Mouse (Mus musculus) CD4-positive helper T cell, adult 2 months (primary cell): ENCODE data around the gene Thoc2.
"Not testable (repeated sequence)": the region's sequence is repeated elsewhere in the genome, so short reads cannot be mapped to it uniquely, and the experiment has no call there.

ENCODE experiments used
- DNase-seq: peaks from one replicate; pipeline ENCODE4 v3.0.0-alpha.2; 2012; ENCODE audit warnings: low read depth, missing footprints, low spot score

Gene Thoc2

GRCm38 (mm10) chrX:41920574-41920973 is at the start of gene Thoc2:
Thoc2 (minus strand) TSS chrX:41920674.
- DNase-seq, result no peak

DNA sequence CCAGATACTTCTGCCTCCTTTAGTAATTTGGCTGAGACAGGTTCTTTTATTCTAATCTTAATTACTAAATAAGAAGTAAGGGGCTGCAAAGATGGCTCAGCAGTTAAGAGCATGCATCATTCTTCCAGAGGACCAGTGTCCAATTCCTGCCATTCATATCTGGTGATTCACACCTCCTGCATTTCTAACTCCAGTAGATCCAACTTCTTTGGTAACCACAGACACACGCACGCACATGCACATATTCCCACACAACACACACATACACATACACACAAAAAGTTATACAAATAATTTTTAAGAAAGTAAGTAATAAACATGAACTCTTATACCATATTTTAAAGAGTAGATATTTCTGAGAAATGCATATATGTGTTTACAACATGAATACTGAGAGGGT is 49.6 kb upstream of the Thoc2 start:
- no peak for DNase-seq

DNA sequence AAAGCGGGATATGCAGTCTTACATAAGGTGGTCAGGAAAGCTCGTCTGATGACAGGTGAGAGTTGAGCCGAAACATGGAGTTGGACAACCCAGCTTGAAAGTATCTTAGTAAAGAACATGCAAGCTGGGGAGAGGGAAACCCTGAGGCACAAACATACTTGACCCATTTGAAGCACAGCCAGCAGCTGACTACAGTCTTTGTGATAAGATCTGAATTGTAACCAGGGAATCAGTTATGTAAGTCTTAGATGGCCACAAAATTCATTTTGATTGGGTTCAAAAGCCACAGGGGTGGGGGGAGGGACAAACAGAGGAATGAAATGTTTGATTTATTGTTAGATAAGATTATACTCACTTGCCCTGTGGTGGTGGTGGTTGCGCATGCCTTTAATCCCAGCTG is 48.9 kb upstream of the Thoc2 start:
- DNase-seq, result peak; percentile 6

GRCm38 (mm10) chrX:41957161-41957560 is 36.7 kb upstream of the Thoc2 start:
- peak; percentile 12 for DNase-seq

DNA sequence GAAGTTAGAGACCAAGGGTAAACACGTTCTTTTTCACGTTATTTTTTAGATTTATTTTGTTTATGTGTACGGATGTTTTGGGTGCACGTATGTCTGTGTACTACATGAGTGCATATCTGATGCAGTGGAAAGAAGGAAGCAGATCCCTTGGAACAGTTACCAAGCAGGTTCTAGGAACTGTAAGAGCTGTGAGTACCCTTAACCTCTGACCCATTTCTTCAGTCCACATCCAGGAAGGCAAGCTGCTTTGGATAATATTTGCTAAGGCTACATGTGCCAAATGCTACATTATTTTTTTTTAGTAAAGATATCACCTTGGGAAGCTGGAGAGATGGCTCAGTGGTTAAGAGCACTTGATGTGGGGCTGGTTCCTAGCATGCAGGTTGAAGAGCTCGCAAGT is 21.4 kb upstream of the Thoc2 start:
- DNase-seq, result no peak

- DNase-seq, result not testable (repeated sequence)
Observed at GRCm38 (mm10) chrX:41931821-41932220, 11.3 kb upstream of the Thoc2 start.

GRCm38 (mm10) chrX:41924708-41925107 is 4.2 kb upstream of the Thoc2 start:
- no peak for DNase-seq

- DNase-seq, result no peak
Observed at GRCm38 (mm10) chrX:41912061-41912401, 8.4 kb downstream of the Thoc2 start.

GRCm38 (mm10) chrX:41911390-41912060 is 8.9 kb downstream of the Thoc2 start:
- DNase-seq, result peak; percentile 92

DNA sequence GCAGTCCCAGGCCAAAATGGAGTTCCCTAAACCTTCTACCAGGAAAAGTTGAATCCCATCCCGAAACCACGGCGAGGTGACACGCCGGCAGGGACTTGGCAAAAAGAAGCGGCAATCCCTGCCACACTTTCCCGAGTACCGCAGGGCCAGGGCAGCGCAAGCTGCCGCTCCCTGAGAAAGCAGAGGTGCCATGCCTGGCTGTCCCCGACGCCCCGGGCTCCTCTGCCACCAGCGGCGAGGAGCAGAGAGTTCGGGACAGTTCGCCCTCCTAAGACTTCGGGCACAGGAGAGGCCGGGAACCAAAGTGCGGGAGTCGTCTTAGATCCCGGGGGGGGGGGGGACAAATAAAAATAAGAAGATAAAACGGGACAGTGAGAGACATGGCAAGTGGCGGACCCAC is 9.5 kb downstream of the Thoc2 start:
- peak; percentile 30 for DNase-seq

DNA sequence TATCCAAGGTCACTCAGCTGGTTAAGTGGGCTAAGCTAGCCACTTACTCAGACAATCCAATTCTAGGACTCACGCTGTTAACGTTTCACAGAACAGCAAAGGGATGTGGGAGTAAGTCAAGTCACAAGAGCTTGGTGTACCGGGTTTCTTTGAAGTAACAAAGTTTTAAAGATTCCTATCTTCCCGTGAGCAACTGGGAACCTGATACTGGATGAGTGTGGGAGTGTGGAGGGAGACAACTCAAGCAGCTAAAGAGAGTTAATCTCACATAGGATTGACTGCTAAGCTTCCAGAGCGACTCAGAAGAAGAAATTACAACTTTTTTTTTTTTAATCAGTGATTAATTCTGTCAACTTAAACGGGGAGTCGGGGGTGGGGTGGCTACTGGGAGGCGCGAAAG is 10.0 kb downstream of the Thoc2 start:
- DNase-seq, result peak; percentile 27

- no peak for DNase-seq
Observed at GRCm38 (mm10) chrX:41884759-41885505, 35.5 kb downstream of the Thoc2 start.

DNA sequence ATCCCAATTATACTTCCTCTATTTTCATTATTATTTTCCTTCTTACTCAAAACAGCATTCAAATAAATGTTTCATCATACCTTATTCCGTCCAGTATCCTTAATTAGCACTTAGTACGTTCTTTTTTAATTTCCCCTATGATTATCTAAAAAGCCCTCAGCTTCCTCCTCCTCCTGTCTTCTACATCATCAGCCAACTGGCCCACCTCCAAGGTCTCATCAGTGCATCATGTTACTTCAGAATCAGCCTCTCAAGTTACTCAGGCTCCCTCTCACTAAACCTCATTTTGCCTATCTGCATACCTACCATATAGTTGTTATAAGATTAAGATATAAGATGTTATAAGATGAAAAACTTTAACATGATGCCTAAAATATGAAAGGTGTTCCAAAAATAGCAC is 43.9 kb downstream of the Thoc2 start:
- no peak for DNase-seq

GRCm38 (mm10) chrX:41837823-41838222 is 82.7 kb downstream of the Thoc2 start:
- DNase-seq, result no peak

GRCm38 (mm10) chrX:41805592-41805991 is 114.9 kb downstream of the Thoc2 start:
- DNase-seq, result no peak

DNA sequence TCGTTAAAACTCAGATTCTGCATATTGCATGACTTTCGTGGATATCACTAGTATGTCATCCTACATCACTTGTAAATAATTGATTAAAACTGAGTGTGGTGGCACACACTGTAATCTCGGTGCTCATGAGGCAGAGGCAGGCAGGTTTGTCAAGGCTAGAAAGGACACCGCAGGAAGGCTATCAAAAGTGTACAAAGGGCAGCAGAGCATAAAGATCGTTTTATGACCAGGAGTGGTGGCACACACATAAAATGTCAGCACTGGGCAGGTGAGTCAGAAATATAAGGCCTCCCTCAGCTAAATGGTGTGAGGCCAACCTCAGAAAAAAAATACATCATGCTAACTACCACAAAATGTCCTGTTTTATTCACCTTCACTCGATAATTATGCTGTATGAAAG is 127.2 kb downstream of the Thoc2 start:
- DNase-seq, result no peak
